In the genomic region with DNA sequence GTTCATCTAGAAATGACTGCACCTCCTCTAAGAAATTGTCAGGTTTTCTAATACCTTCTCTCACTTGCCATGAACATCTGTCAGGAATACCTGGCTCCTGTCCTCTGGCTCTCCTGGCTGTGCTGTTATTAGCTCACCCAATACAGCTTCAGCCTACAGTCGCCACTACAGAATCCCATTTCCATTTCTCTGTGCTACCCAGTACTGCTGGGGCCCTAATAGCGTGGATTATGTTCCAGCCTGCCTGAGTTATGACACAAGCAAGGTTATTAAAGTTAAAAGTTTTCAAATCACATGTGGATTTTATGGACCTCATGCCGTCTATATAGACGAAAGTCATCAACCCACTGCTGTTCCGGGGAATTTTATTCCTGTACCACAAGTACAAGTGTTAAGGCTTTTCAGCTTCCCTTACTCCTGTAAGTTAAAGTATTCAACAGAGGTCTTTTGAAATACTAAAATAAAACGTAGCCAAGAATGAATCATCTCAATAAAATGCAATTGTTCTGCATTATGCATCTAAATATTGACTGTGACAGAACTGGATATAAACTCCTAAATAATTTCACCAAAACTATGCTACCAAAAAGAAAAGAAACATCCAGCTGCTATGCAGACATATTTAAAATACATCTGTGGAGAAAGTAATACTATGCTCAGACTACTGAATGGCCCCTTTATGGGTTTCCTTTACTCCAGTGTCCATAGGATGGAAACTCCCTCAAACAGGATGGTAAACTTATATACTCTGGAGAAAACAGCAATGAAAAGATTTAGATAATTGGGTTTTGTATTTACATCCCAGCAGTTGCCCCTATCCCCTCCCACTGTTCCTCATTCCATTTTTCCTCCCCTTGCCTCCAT, we compare ENCODE assay signal across 20 mouse cellular contexts.
A peak's percentile ranks its signal among the peaks of the same experiment; 100 is the strongest.
DNase-seq lines count a peak whose midpoint lies in the region; ATAC-seq and TF ChIP-seq lines count a peak whose summit lies in the region.
"Had no signal": no experiment of that assay in that cellular context is flagged by ENCODE, and none has a peak within 500 bp of the region (broad histone marks: within the 10 kb centered on the region; RNA-seq: fewer than 3 reads in every experiment).

No protein-coding gene starts in this region.

- no peak overlapping the region for H3K4me2 ChIP-seq in neural tube, embryonic 14.5 days (ENCODE audit: low read depth, low read length)
- no peak overlapping the region for H3K4me2 ChIP-seq in limb, embryonic 14.5 days (replicated peaks; ENCODE audit: low read depth, low read length, severe bottlenecking)
- H3K4me2 ChIP-seq in neural tube, embryonic 15.5 days: no peak overlapping the region
- no peak overlapping the region for H3K4me2 ChIP-seq in hindbrain, embryonic 13.5 days
- H3K4me2 ChIP-seq: embryonic facial prominence, embryonic 12.5 days; forebrain, embryonic 13.5 days; forebrain, embryonic 15.5 days had no signal

- no peaks in the 10 kb centered on the region for H3K9me3 ChIP-seq in neural tube, embryonic 14.5 days (ENCODE audit: control insufficient read depth, low read length)
- no peaks in the 10 kb centered on the region for H3K9me3 ChIP-seq in limb, embryonic 14.5 days (ENCODE audit: control insufficient read depth, low read length)
- no peaks in the 10 kb centered on the region for H3K9me3 ChIP-seq in neural tube, embryonic 15.5 days (replicated peaks)
- no peaks in the 10 kb centered on the region for H3K9me3 ChIP-seq in hindbrain, embryonic 13.5 days
- H3K9me3 ChIP-seq: embryonic facial prominence, embryonic 10.5 days; embryonic facial prominence, embryonic 12.5 days; forebrain, embryonic 13.5 days; forebrain, embryonic 15.5 days had no signal

- H3K27me3 ChIP-seq in neural tube, embryonic 14.5 days (ENCODE audit: control insufficient read depth, insufficient read depth, low read length): no peaks in the 10 kb centered on the region
- H3K27me3 ChIP-seq in limb, embryonic 14.5 days (ENCODE audit: control insufficient read depth, insufficient read depth, low read length): no peaks in the 10 kb centered on the region
- no peaks in the 10 kb centered on the region for H3K27me3 ChIP-seq in neural tube, embryonic 15.5 days (replicated peaks)
- no peaks in the 10 kb centered on the region for H3K27me3 ChIP-seq in hindbrain, embryonic 13.5 days
- H3K27me3 ChIP-seq: embryonic facial prominence, embryonic 12.5 days; forebrain, embryonic 13.5 days; forebrain, embryonic 15.5 days; Patski had no signal

- DNase-seq in neural tube, embryonic 10.5 days (ENCODE audit: extremely low spot score, low spot score): no peak
- DNase-seq in limb, embryonic 14.5 days (ENCODE audit: low spot score): peak; percentile 49
- no peak for DNase-seq in testis, postnatal 10 days (ENCODE audit: low spot score)
- DNase-seq: adrenal gland, adult 8-10 months; adrenal gland, postnatal 14 days; adrenal gland, postnatal 36 days; cerebellum, adult 11-12 months; cerebellum, adult 2 months; cerebellum, adult 9-10 months; cerebellum, postnatal 10 days; cerebellum, postnatal 25 days had no signal

- 61% methylated on average over 6 of the region's 6 CpGs for WGBS in neural tube, embryonic 14.5 days
- WGBS in limb, embryonic 14.5 days: 28% methylated on average over 6 of the region's 6 CpGs
- WGBS in neural tube, embryonic 15.5 days: 60% methylated on average over 6 of the region's 6 CpGs
- WGBS in hindbrain, embryonic 13.5 days: 85% methylated on average over 6 of the region's 6 CpGs

- ATAC-seq in neural tube, embryonic 14.5 days (ENCODE audit: low read depth): peak; percentile 54; the same call in 1 of the 2 replicates
- peak; percentile 80 for ATAC-seq in limb, embryonic 14.5 days (ENCODE audit: low FRiP score, low read depth)
- peak; percentile 59 for ATAC-seq in neural tube, embryonic 15.5 days (ENCODE audit: low FRiP score)
- no peak for ATAC-seq in hindbrain, embryonic 13.5 days (ENCODE audit: low FRiP score)
- ATAC-seq: activated CD4-positive, CD25-positive, alpha-beta regulatory T cell, adult 4 months; forebrain, embryonic 13.5 days; forebrain, embryonic 15.5 days; Patski had no signal

- H3K4me3 ChIP-seq in neural tube, embryonic 14.5 days (ENCODE audit: low read depth, low read length): no peak overlapping the region
- H3K4me3 ChIP-seq in limb, embryonic 14.5 days (replicated peaks; ENCODE audit: low read length): no peak overlapping the region
- no peak overlapping the region for H3K4me3 ChIP-seq in neural tube, embryonic 15.5 days (replicated peaks)
- no peak overlapping the region for H3K4me3 ChIP-seq in hindbrain, embryonic 13.5 days
- H3K4me3 ChIP-seq: embryonic facial prominence, embryonic 10.5 days; embryonic facial prominence, embryonic 12.5 days; forebrain, embryonic 13.5 days; forebrain, embryonic 15.5 days had no signal

- no peak for TF ChIP-seq POLR2A in limb, embryonic 14.5 days (IDR thresholded peaks at IDR 0.05; ENCODE audit: borderline replicate concordance, extremely low read depth, insufficient read depth, insufficient read length)

- no peaks in the 10 kb centered on the region for H3K36me3 ChIP-seq in neural tube, embryonic 14.5 days (ENCODE audit: control insufficient read depth, insufficient read depth, low read length)
- H3K36me3 ChIP-seq in limb, embryonic 14.5 days (ENCODE audit: control insufficient read depth, insufficient read depth, low read length): no peaks in the 10 kb centered on the region
- H3K36me3 ChIP-seq in neural tube, embryonic 15.5 days: no peaks in the 10 kb centered on the region
- no peaks in the 10 kb centered on the region for H3K36me3 ChIP-seq in hindbrain, embryonic 13.5 days
- H3K36me3 ChIP-seq: embryonic facial prominence, embryonic 10.5 days; embryonic facial prominence, embryonic 12.5 days; forebrain, embryonic 15.5 days had no signal

- no peaks in the 10 kb centered on the region for H3K4me1 ChIP-seq in neural tube, embryonic 14.5 days (ENCODE audit: control insufficient read depth, insufficient read depth, low read length)
- peaks cover 9% of the 10 kb centered on the region for H3K4me1 ChIP-seq in limb, embryonic 14.5 days (ENCODE audit: control insufficient read depth, insufficient read depth, low read length)
- no peaks in the 10 kb centered on the region for H3K4me1 ChIP-seq in neural tube, embryonic 15.5 days
- no peaks in the 10 kb centered on the region for H3K4me1 ChIP-seq in hindbrain, embryonic 13.5 days (replicated peaks)
- H3K4me1 ChIP-seq: embryonic facial prominence, embryonic 10.5 days; embryonic facial prominence, embryonic 12.5 days; forebrain, embryonic 13.5 days had no signal

- no peak overlapping the region for H3K9ac ChIP-seq in neural tube, embryonic 14.5 days (replicated peaks; ENCODE audit: low read depth, low read length)
- no peak overlapping the region for H3K9ac ChIP-seq in limb, embryonic 14.5 days (ENCODE audit: low read depth, low read length, severe bottlenecking)
- H3K9ac ChIP-seq in neural tube, embryonic 15.5 days (replicated peaks): no peak overlapping the region
- H3K9ac ChIP-seq in hindbrain, embryonic 13.5 days: no peak overlapping the region
- H3K9ac ChIP-seq: embryonic facial prominence, embryonic 12.5 days; forebrain, embryonic 13.5 days; forebrain, embryonic 15.5 days had no signal

- no peak overlapping the region for H3K27ac ChIP-seq in neural tube, embryonic 14.5 days (ENCODE audit: low read depth, low read length)
- no peak overlapping the region; the same call in 1 of the 2 replicates for H3K27ac ChIP-seq in limb, embryonic 14.5 days (replicated peaks; ENCODE audit: low read depth, low read length)
- no peak overlapping the region for H3K27ac ChIP-seq in neural tube, embryonic 15.5 days (replicated peaks)
- no peak overlapping the region for H3K27ac ChIP-seq in hindbrain, embryonic 13.5 days
- H3K27ac ChIP-seq: embryonic facial prominence, embryonic 10.5 days; embryonic facial prominence, embryonic 12.5 days; forebrain, embryonic 13.5 days; forebrain, embryonic 15.5 days had no signal
